Mouse (Mus musculus) liver, embryonic 16.5 days (tissue): ENCODE results near the gene Hcrtr1. TPM values are rescaled to one million over a fixed set of nuclear protein-coding genes. Genes with fewer than 3 reads are reported as not detected.

Source experiments
- ATAC-seq: fragments of 200-750 bp; cut with Nextera tagmentation; 2 replicates; pipeline ENCODE4 v1.8.0; 2017; ENCODE audit warnings: low read depth, mild to moderate bottlenecking, moderate number of reproducible peaks, moderate library complexity
- H3K27ac ChIP-seq: fragments of 300-500 bp; sonication (generic); 2 replicates; pipeline ENCODE4 v1.5.1; 2014; ENCODE audit warnings: mild to moderate bottlenecking, low read length
- H3K27me3 ChIP-seq: fragments of 300-500 bp; sonication (generic); 2 replicates; pipeline ENCODE4 v1.6.1; 2014; ENCODE audit warnings: low read depth, low read length, mixed read lengths; ENCODE audit not compliant: control insufficient read depth, insufficient read depth
- H3K36me3 ChIP-seq: fragments of 300-500 bp; sonication (generic); 2 replicates; pipeline ENCODE4 v1.6.1; 2014; ENCODE audit warnings: mild to moderate bottlenecking; ENCODE audit not compliant: control insufficient read depth, insufficient read depth
- H3K4me1 ChIP-seq: fragments of 300-500 bp; sonication (generic); 2 replicates; pipeline ENCODE4 v1.6.1; 2014; ENCODE audit warnings: low read depth, low read length, mixed read lengths; ENCODE audit not compliant: control insufficient read depth
- H3K4me2 ChIP-seq: fragments of 300-500 bp; sonication (generic); 2 replicates; pipeline ENCODE4 v1.6.1; 2014; ENCODE audit warnings: low read depth, low read length, mixed read lengths
- H3K4me3 ChIP-seq: fragments of 300-500 bp; sonication (generic); 2 replicates; pipeline ENCODE4 v1.5.1; 2014; ENCODE audit warnings: low read depth, mild to moderate bottlenecking, low read length
- H3K9ac ChIP-seq: fragments of 300-500 bp; sonication (generic); 2 replicates; pipeline ENCODE4 v1.6.1; 2014; ENCODE audit warnings: low read depth, low read length
- H3K9me3 ChIP-seq: fragments of 300-500 bp; sonication (generic); replicated peaks from 2 replicates; pipeline ENCODE4 v1.6.1; 2016; ENCODE audit warnings: low read length; ENCODE audit not compliant: control insufficient read depth
- WGBS: fragments of 180-500 bp; shearing (Covaris S2); extraction: QIAGEN DNeasy Blood & Tissue Kit; methylation state at CpG from one replicate; pipeline ENCODE4 v1.1.7; 2014; ENCODE audit not compliant: insufficient replicate concordance; 5-methylcytosine and 5-hydroxymethylcytosine counted together
- polyA plus RNA-seq: library from polyadenylated mRNA; unstranded; fragments of >200 nt; fragmentation: Nextera tagmentation; extraction: Ambion mirVana; gene quantifications from 2 replicates; pipeline ENCODE4 v1.2.1, GENCODE M21; 2015

Gene Hcrtr1
- polyA plus RNA-seq, 1 experiment from 2014 or later: 0.06 TPM

- no peak overlapping the region for H3K27ac ChIP-seq
- H3K36me3 ChIP-seq: no peaks in the 10 kb centered on the region
- H3K4me1 ChIP-seq: peaks cover 9% of the 10 kb centered on the region
- no peak for ATAC-seq
- H3K4me2 ChIP-seq: no peak overlapping the region
- no peak overlapping the region for H3K9ac ChIP-seq
- no peaks in the 10 kb centered on the region for H3K9me3 ChIP-seq
- 70% methylated on average over 12 of the region's 12 CpGs for WGBS
- H3K27me3 ChIP-seq: no peaks in the 10 kb centered on the region; the same call in 1 of the 2 replicates
- no peak overlapping the region for H3K4me3 ChIP-seq
These were observed 35.5 kb downstream of the Hcrtr1 start for GRCm38 (mm10) chr4:130103632-130104031.

- Histone ChIP-seq H3K4me3 (no peak within 1 kb of the TSS), H3K9me3 (no peaks in the 10 kb centered on the region), H3K27ac (no peak within 1 kb of the TSS), H3K4me1 (peaks cover 5% of the 10 kb centered on the region), H3K9ac (no peak within 1 kb of the TSS), H3K27me3 (no peaks in the 10 kb centered on the region; the same call in 1 of the 2 replicates), H3K36me3 (no peaks in the 10 kb centered on the region), H3K4me2 (no peak within 1 kb of the TSS)
- no peak for ATAC-seq
- WGBS: 17% methylated on average over 6 of the region's 6 CpGs
These were observed 37.0 kb downstream of the Hcrtr1 start, which contains the start of gene Pef1 for GRCm38 (mm10) chr4:130102111-130102651. TSS of gene Pef1 (plus strand) at chr4:130102558.

- H3K27ac ChIP-seq: no peak overlapping the region
These were observed 38.0 kb downstream of the Hcrtr1 start for GRCm38 (mm10) chr4:130101183-130101582.

GRCm38 (mm10) chr4:130095137-130095536 is 44.0 kb downstream of the Hcrtr1 start:
- Histone ChIP-seq H3K4me3 (no peak overlapping the region), H3K9me3 (no peaks in the 10 kb centered on the region), H3K4me2 (no peak overlapping the region), H3K9ac (no peak overlapping the region), H3K27ac (no peak overlapping the region), H3K27me3 (no peaks in the 10 kb centered on the region; the same call in 1 of the 2 replicates), H3K4me1 (no peaks in the 10 kb centered on the region), H3K36me3 (no peaks in the 10 kb centered on the region)
- WGBS: 52% methylated on average over 3 of the region's 3 CpGs
- ATAC-seq: no peak

More at GRCm38 (mm10) chr4:130101183-130101582, 38.0 kb downstream of the Hcrtr1 start:
- no peaks in the 10 kb centered on the region; the same call in 1 of the 2 replicates for H3K27me3 ChIP-seq
- no peak overlapping the region for H3K4me3 ChIP-seq
- no peak overlapping the region for H3K4me2 ChIP-seq
- H3K36me3 ChIP-seq: no peaks in the 10 kb centered on the region
- no peak overlapping the region for H3K9ac ChIP-seq
- no peaks in the 10 kb centered on the region for H3K9me3 ChIP-seq
- ATAC-seq: no peak
- no peaks in the 10 kb centered on the region; the same call in 1 of the 2 replicates for H3K4me1 ChIP-seq
- WGBS: 35% methylated on average over 8 of the region's 8 CpGs

- 14% methylated on average over 7 of the region's 7 CpGs for WGBS
- Histone ChIP-seq H3K36me3 (no peaks in the 10 kb centered on the region), H3K4me2 (no peak overlapping the region), H3K4me1 (no peaks in the 10 kb centered on the region), H3K9ac (no peak overlapping the region), H3K4me3 (no peak overlapping the region), H3K9me3 (no peaks in the 10 kb centered on the region), H3K27me3 (peaks cover 6% of the 10 kb centered on the region), H3K27ac (no peak overlapping the region)
- ATAC-seq: no peak; the same call in 1 of the 2 replicates
These were observed 51.9 kb downstream of the Hcrtr1 start for GRCm38 (mm10) chr4:130087293-130087692.

- no peak for ATAC-seq
- H3K4me1 ChIP-seq: no peaks in the 10 kb centered on the region
- H3K27ac ChIP-seq: no peak overlapping the region
- H3K36me3 ChIP-seq: no peaks in the 10 kb centered on the region
- peaks cover 6% of the 10 kb centered on the region for H3K27me3 ChIP-seq
- WGBS: 59% methylated on average over 12 of the region's 12 CpGs
- H3K9ac ChIP-seq: no peak overlapping the region
- H3K4me2 ChIP-seq: no peak overlapping the region
- H3K9me3 ChIP-seq: no peaks in the 10 kb centered on the region
- no peak overlapping the region for H3K4me3 ChIP-seq
These were observed 53.8 kb downstream of the Hcrtr1 start for GRCm38 (mm10) chr4:130085246-130085820.

- peaks cover 6% of the 10 kb centered on the region for H3K27me3 ChIP-seq
- H3K4me1 ChIP-seq: no peaks in the 10 kb centered on the region
- no peak overlapping the region for H3K4me2 ChIP-seq
- no peaks in the 10 kb centered on the region for H3K36me3 ChIP-seq
- H3K4me3 ChIP-seq: no peak overlapping the region
- no peaks in the 10 kb centered on the region for H3K9me3 ChIP-seq
- no peak overlapping the region for H3K27ac ChIP-seq
- no peak for ATAC-seq
- 54% methylated on average over 7 of the region's 7 CpGs for WGBS
- no peak overlapping the region for H3K9ac ChIP-seq
These were observed 54.7 kb downstream of the Hcrtr1 start for GRCm38 (mm10) chr4:130084331-130084945.

GRCm38 (mm10) chr4:130082211-130082610 is 56.9 kb downstream of the Hcrtr1 start:
- no peak overlapping the region for H3K27ac ChIP-seq
- no peaks in the 10 kb centered on the region for H3K9me3 ChIP-seq
- no peak for ATAC-seq
- H3K4me3 ChIP-seq: no peak overlapping the region
- H3K9ac ChIP-seq: no peak overlapping the region
- no peaks in the 10 kb centered on the region for H3K4me1 ChIP-seq
- no peak overlapping the region for H3K4me2 ChIP-seq
- no peaks in the 10 kb centered on the region; the same call in 1 of the 2 replicates for H3K27me3 ChIP-seq
- 54% methylated on average over 9 of the region's 9 CpGs for WGBS
- H3K36me3 ChIP-seq: no peaks in the 10 kb centered on the region
